Comparison of ENCODE assay signal across 8 mouse cellular contexts in genomic region chr9:40756401-40756800, GRCm38 (mm10). TPM values are rescaled to one million over a fixed set of nuclear protein-coding genes. Genes with fewer than 3 reads are reported as not detected.
A peak's percentile ranks its signal among the peaks of the same experiment; 100 is the strongest.
DNase-seq lines count a peak whose midpoint lies in the region; ATAC-seq and TF ChIP-seq lines count a peak whose summit lies in the region.

No protein-coding gene starts in this region.

- peak overlapping the region; percentile 52 for H3K4me2 ChIP-seq in intestine, embryonic 15.5 days (replicated peaks)
- H3K4me2 ChIP-seq in liver, embryonic 12.5 days = peak overlapping the region; percentile 60

- peak; percentile 38; the same call in 1 of the 2 replicates for ATAC-seq in frontal cortex, adult (ENCODE audit: low TSS enrichment)
- ATAC-seq in intestine, embryonic 15.5 days = peak; percentile 18
- peak; percentile 38; the same call in 1 of the 2 replicates for ATAC-seq in liver, embryonic 12.5 days

- H3K9ac ChIP-seq in intestine, embryonic 15.5 days = no peak overlapping the region
- H3K9ac ChIP-seq in liver, embryonic 12.5 days = no peak overlapping the region

- H3K36me3 ChIP-seq in intestine, embryonic 15.5 days = no peaks in the 10 kb centered on the region; the same call in 1 of the 2 replicates
- no peaks in the 10 kb centered on the region for H3K36me3 ChIP-seq in liver, embryonic 12.5 days
- no peaks in the 10 kb centered on the region for H3K36me3 ChIP-seq in thymus, adult 2 months (ENCODE audit: control insufficient read depth, insufficient read depth, low read length)

- TF ChIP-seq POLR2A in thymus, adult 2 months (IDR thresholded peaks at IDR 0.05; ENCODE audit: control insufficient read depth, extremely low read depth, insufficient read depth, low read length, poor library complexity) = no peak

- no peak for TF ChIP-seq CTCF in thymus, adult 2 months (IDR thresholded peaks at IDR 0.05; ENCODE audit: borderline replicate concordance, control insufficient read depth, extremely low read depth, insufficient read depth, low read length, poor library complexity)

- DNase-seq in urinary bladder, postnatal 14 days (ENCODE audit: low spot score) = peak; percentile 57
- DNase-seq in urinary bladder, postnatal 10 days (ENCODE audit: low spot score) = no peak
- peak; percentile 63 for DNase-seq in cerebellum, adult 9-11 months
- DNase-seq in naive thymus-derived CD4-positive, alpha-beta T cell, adult 2 months (ENCODE audit: low read depth) = peak; percentile 86
- DNase-seq in thymus, adult 2 months = peak; percentile 53

- H3K27me3 ChIP-seq in intestine, embryonic 15.5 days (replicated peaks) = no peaks in the 10 kb centered on the region
- peaks cover 5% of the 10 kb centered on the region for H3K27me3 ChIP-seq in liver, embryonic 12.5 days (replicated peaks)
- 0 out of 2 replicates have a peak, but pooled peaks cover 2% of the 10 kb centered on the region for H3K27me3 ChIP-seq in thymus, adult 2 months (ENCODE audit: control insufficient read depth, insufficient read depth, low read length)

- no peak overlapping the region; the same call in 1 of the 2 replicates for H3K27ac ChIP-seq in intestine, embryonic 15.5 days
- no peak overlapping the region for H3K27ac ChIP-seq in liver, embryonic 12.5 days
- no peak overlapping the region for H3K27ac ChIP-seq in thymus, adult 2 months (ENCODE audit: control insufficient read depth, insufficient read depth, low read length)

- H3K9me3 ChIP-seq in intestine, embryonic 15.5 days = no peaks in the 10 kb centered on the region
- H3K9me3 ChIP-seq in liver, embryonic 12.5 days (replicated peaks) = no peaks in the 10 kb centered on the region

- WGBS in intestine, embryonic 15.5 days = 25% methylated on average over 4 of the region's 4 CpGs
- 14% methylated on average over 4 of the region's 4 CpGs for WGBS in liver, embryonic 12.5 days (ENCODE audit: insufficient replicate concordance)
- WGBS in thymus, adult 2 months = 18% methylated on average over 4 of the region's 4 CpGs

- H3K4me1 ChIP-seq in intestine, embryonic 15.5 days (replicated peaks) = peaks cover 13% of the 10 kb centered on the region
- peaks cover 16% of the 10 kb centered on the region for H3K4me1 ChIP-seq in liver, embryonic 12.5 days
- H3K4me1 ChIP-seq in thymus, adult 2 months (replicated peaks; ENCODE audit: control insufficient read depth, insufficient read depth, low read length) = peaks cover 8% of the 10 kb centered on the region; the same call in 1 of the 2 replicates

- no peak overlapping the region for H3K4me3 ChIP-seq in intestine, embryonic 15.5 days (replicated peaks)
- H3K4me3 ChIP-seq in liver, embryonic 12.5 days = peak overlapping the region; percentile 28
- H3K4me3 ChIP-seq in thymus, adult 2 months (ENCODE audit: control insufficient read depth, insufficient read depth, low read length) = no peak overlapping the region

RNA-seq across cellular contexts. Expression of gene Hspa8, which starts 44.4 kb away (rescaled TPM):
- 2,425 and 2,606 TPM in 2 replicates for polyA plus RNA-seq in intestine, embryonic 15.5 days (2015; fragmentation: Nextera tagmentation; extraction: Ambion mirVana)
- polyA plus RNA-seq in liver, embryonic 12.5 days (2016; fragmentation: Nextera tagmentation; extraction: Ambion mirVana) = 2,428 and 2,723 TPM in 2 replicates
- polyA plus RNA-seq in thymus, adult 2 months (2012; rRNA removed) = 2,928 and 2,969 TPM in 2 replicates
